Mouse (Mus musculus): Measurements from ENCODE around the gene Pcgf6. TPM values are rescaled to one million over a fixed set of nuclear protein-coding genes. Genes with fewer than 3 reads are reported as not detected.
"Not testable (repeated sequence)": the region's sequence is repeated elsewhere in the genome, so short reads cannot be mapped to it uniquely, and the experiment has no call there.

The Pcgf6 gene
- polyA plus RNA-seq, 1 experiment from 2014 or later, result 9.4 TPM

DNA sequence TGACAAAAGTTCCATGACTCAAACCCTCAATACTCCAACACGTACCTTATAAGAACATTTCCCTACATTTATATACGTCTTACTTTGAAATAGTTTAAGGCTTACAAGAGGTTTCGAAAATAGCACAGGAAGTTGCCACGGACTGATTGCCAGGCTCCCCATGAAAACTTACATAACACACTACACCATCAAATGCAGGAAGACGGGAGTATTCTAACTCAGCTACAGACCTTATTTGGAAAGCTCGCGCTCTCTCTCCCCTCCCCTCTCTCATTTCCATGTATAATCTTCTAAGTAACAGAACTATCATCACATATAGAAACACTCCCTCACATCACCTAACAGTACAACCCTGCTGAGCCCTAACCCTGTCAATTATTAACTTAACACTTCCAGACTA lies 41.3 kb downstream of the Pcgf6 start:
- H3K9ac ChIP-seq (ENCODE audit: low read depth, low read length), result no peak overlapping the region
- H3K4me3 ChIP-seq (ENCODE audit: low read depth, low read length), result no peak overlapping the region
- peaks cover 24% of the 10 kb centered on the region for H3K27me3 ChIP-seq (replicated peaks; ENCODE audit: control insufficient read depth, insufficient read depth, low read length)
- H3K4me1 ChIP-seq (replicated peaks; ENCODE audit: control insufficient read depth, insufficient read depth, low read length), result no peaks in the 10 kb centered on the region; the same call in 1 of the 2 replicates
- 78% methylated on average over 7 of the region's 7 CpGs for WGBS
- H3K36me3 ChIP-seq (ENCODE audit: control insufficient read depth, insufficient read depth), result no peaks in the 10 kb centered on the region
- H3K9me3 ChIP-seq (ENCODE audit: control insufficient read depth), result no peaks in the 10 kb centered on the region
- TF ChIP-seq CTCF (IDR thresholded peaks at IDR 0.05; ENCODE audit: low read depth), result no peak
- no peak overlapping the region for H3K4me2 ChIP-seq (replicated peaks; ENCODE audit: low read depth)
- no peak overlapping the region for H3K27ac ChIP-seq (ENCODE audit: low read depth, low read length)
- no peak for ATAC-seq

DNA sequence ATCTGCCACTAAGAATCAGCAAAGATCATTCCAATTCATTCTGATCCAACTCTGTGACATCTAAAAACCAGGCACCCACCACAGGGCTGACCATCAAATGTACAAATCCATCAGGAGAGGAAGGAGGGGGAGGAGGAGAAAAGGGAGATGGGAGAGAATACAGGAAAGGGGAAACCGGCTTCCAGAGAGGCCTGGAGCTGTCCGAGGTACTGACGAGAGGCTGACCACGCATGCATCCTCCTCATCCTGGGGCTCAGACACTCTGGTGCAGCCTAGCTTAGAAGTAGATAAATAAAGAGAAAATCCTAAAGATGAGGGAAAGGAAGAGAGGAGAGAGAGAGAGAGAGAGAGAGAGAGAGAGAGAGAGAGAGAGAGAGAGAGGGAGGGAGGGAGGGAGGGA lies 44.4 kb downstream of the Pcgf6 start:
- Histone ChIP-seq H3K9me3 (ENCODE audit: control insufficient read depth) (no peaks in the 10 kb centered on the region), H3K4me1 (replicated peaks; ENCODE audit: control insufficient read depth, insufficient read depth, low read length) (no peaks in the 10 kb centered on the region), H3K27me3 (replicated peaks; ENCODE audit: control insufficient read depth, insufficient read depth, low read length) (no peaks in the 10 kb centered on the region), H3K4me2 (replicated peaks; ENCODE audit: low read depth) (no peak overlapping the region), H3K4me3 (ENCODE audit: low read depth, low read length) (no peak overlapping the region), H3K36me3 (ENCODE audit: control insufficient read depth, insufficient read depth) (no peaks in the 10 kb centered on the region), H3K9ac (ENCODE audit: low read depth, low read length) (no peak overlapping the region), H3K27ac (ENCODE audit: low read depth, low read length) (no peak overlapping the region)
- 5% methylated on average over 4 of the region's 4 CpGs for WGBS
- no peak for ATAC-seq
- TF ChIP-seq CTCF (IDR thresholded peaks at IDR 0.05; ENCODE audit: low read depth), result no peak

DNA sequence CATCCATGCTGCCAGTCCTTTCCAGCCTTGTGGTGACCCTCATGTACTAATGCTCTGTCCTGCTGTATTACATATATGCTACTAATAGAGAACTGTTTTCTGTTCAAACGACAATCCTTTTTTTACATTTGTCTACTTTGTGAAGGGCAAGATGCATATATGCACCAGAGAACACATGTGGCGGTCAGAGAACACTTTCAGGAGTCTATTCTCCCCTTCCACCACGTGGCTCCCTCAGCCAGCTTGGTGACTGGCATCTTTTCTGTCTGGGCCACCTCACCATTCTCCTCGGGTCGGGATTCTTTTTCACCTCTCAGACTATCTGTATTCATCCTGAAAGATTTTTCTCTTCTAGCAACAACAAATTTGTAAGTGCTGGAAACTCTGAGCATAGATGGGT lies 44.8 kb downstream of the Pcgf6 start:
- Histone ChIP-seq H3K9me3 (ENCODE audit: control insufficient read depth) (no peaks in the 10 kb centered on the region), H3K4me2 (replicated peaks; ENCODE audit: low read depth) (no peak overlapping the region), H3K9ac (ENCODE audit: low read depth, low read length) (no peak overlapping the region), H3K27me3 (replicated peaks; ENCODE audit: control insufficient read depth, insufficient read depth, low read length) (no peaks in the 10 kb centered on the region), H3K4me3 (ENCODE audit: low read depth, low read length) (no peak overlapping the region), H3K27ac (ENCODE audit: low read depth, low read length) (no peak overlapping the region), H3K36me3 (ENCODE audit: control insufficient read depth, insufficient read depth) (no peaks in the 10 kb centered on the region), H3K4me1 (replicated peaks; ENCODE audit: control insufficient read depth, insufficient read depth, low read length) (no peaks in the 10 kb centered on the region)
- no peak for ATAC-seq
- WGBS, result 53% methylated on average over 5 of the region's 5 CpGs
- no peak for TF ChIP-seq CTCF (IDR thresholded peaks at IDR 0.05; ENCODE audit: low read depth)

DNA sequence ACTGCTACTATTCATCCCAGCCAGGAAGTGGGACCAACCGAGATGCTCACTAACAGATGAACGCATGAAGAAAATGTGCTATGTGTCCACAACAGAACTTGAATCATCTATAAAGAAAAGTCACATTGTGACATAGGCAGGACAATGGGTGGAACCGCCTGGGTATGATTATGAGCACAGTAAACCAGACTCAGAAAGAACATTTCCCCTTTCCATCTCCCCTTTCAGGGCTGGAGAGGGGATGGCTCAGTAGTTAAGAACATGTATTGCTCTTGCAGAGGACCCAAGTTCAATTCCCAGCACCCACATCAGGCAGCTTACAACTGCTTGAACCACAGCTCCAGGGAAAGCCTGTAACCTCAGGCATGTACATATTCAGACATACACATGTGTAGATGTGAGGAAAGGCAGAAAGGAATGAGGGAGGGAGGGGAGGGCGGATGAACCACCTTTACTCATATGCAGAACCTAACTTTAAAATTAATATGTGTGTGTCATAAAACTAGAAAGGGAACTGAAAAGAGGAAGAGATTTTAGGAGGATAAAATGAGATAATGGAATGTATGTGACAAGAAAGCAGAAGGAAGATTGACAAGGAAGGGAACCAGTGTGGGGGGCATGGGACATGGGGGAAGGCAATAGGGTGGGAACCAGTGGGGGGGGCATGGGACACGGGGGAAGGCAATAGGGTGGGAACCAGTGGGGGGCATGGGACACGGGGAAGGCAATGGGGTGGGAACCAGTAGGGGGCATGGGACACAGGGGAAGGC lies 46.8 kb downstream of the Pcgf6 start:
- H3K4me3 ChIP-seq (ENCODE audit: low read depth, low read length), result no peak overlapping the region
- no peak overlapping the region for H3K9ac ChIP-seq (ENCODE audit: low read depth, low read length)
- H3K4me1 ChIP-seq (replicated peaks; ENCODE audit: control insufficient read depth, insufficient read depth, low read length), result no peaks in the 10 kb centered on the region
- H3K9me3 ChIP-seq (ENCODE audit: control insufficient read depth), result no peaks in the 10 kb centered on the region
- TF ChIP-seq CTCF (IDR thresholded peaks at IDR 0.05; ENCODE audit: low read depth), result no peak
- H3K27me3 ChIP-seq (replicated peaks; ENCODE audit: control insufficient read depth, insufficient read depth, low read length), result no peaks in the 10 kb centered on the region
- ATAC-seq, result no peak
- 71% methylated on average over 6 of the region's 6 CpGs for WGBS
- no peak overlapping the region for H3K27ac ChIP-seq (ENCODE audit: low read depth, low read length)
- H3K4me2 ChIP-seq (replicated peaks; ENCODE audit: low read depth), result no peak overlapping the region
- no peaks in the 10 kb centered on the region for H3K36me3 ChIP-seq (ENCODE audit: control insufficient read depth, insufficient read depth)

DNA sequence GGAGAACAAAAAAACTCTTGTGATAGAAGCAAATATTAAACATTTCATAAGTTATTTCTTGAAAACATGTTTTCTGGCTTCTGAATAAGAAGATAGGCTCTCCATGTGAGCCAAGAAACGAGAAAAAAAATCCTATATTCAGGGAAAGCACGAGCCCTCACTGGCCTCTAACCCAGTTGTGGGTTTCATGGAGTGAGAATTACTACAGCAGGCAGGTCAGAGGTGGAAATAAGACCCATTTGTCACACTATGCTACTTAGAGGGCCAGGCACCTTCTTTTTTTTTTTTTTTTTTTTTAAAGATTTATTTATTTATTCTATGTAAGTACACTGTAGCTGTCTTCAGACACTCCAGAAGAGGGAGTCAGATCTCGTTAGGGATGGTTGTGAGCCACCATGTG lies 50.3 kb downstream of the Pcgf6 start:
- not testable (repeated sequence) for H3K4me3 ChIP-seq (ENCODE audit: low read depth, low read length); H3K36me3 ChIP-seq (ENCODE audit: control insufficient read depth, insufficient read depth); ATAC-seq; H3K9me3 ChIP-seq (ENCODE audit: control insufficient read depth); H3K27me3 ChIP-seq (replicated peaks; ENCODE audit: control insufficient read depth, insufficient read depth, low read length); H3K4me2 ChIP-seq (replicated peaks; ENCODE audit: low read depth); H3K27ac ChIP-seq (ENCODE audit: low read depth, low read length); H3K4me1 ChIP-seq (replicated peaks; ENCODE audit: control insufficient read depth, insufficient read depth, low read length); H3K9ac ChIP-seq (ENCODE audit: low read depth, low read length)
- 89% methylated on average over 2 of the region's 3 CpGs for WGBS

DNA sequence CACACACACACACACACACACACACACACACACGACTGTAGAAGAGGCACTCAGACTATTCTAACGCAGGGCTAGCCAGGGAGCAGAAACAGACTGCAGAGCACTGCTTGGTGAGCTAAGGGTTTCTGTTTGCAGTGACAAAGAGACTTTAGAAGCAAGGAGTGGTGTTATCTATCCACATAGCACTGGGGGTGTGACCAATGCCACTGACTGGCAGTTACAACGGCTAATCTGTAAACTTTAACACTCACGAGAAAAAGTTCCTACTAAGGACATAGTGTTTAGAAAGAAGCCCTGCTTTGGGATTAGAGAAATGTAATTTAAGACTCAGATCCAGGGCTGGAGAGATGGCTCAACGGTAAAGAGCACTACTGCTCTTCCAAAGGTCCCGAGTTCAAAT lies 51.0 kb downstream of the Pcgf6 start:
- Histone ChIP-seq H3K9me3 (ENCODE audit: control insufficient read depth) (no peaks in the 10 kb centered on the region), H3K4me2 (replicated peaks; ENCODE audit: low read depth) (no peak overlapping the region), H3K9ac (ENCODE audit: low read depth, low read length) (no peak overlapping the region), H3K4me3 (ENCODE audit: low read depth, low read length) (no peak overlapping the region), H3K27me3 (replicated peaks; ENCODE audit: control insufficient read depth, insufficient read depth, low read length) (no peaks in the 10 kb centered on the region), H3K36me3 (ENCODE audit: control insufficient read depth, insufficient read depth) (no peaks in the 10 kb centered on the region), H3K4me1 (replicated peaks; ENCODE audit: control insufficient read depth, insufficient read depth, low read length) (no peaks in the 10 kb centered on the region), H3K27ac (ENCODE audit: low read depth, low read length) (no peak overlapping the region)
- no peak for ATAC-seq
- 67% methylated on average over 6 of the region's 6 CpGs for WGBS
- TF ChIP-seq CTCF (IDR thresholded peaks at IDR 0.05; ENCODE audit: low read depth), result no peak

DNA sequence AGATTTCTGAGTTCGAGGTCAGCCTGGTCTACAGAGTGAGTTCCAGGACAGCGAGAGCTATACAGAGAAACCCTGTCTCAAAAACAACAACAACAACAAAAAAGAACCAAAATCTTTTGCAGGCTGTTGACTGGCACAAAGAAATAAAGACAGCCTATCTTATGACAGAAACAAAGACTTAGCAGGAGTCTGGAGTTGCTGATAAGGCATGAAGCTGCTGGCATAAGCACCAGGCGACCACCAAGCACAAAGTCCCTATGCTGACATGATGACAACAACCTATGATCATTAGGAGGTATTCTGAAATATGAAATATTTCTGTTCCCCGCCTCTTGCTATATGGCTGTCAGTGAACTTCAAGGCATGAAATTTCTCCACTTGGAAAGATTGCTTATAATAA lies 51.8 kb downstream of the Pcgf6 start:
- no peak overlapping the region for H3K4me2 ChIP-seq (replicated peaks; ENCODE audit: low read depth)
- no peak overlapping the region for H3K4me3 ChIP-seq (ENCODE audit: low read depth, low read length)
- 72% methylated on average over 4 of the region's 4 CpGs for WGBS
- TF ChIP-seq CTCF (IDR thresholded peaks at IDR 0.05; ENCODE audit: low read depth), result no peak
- no peaks in the 10 kb centered on the region for H3K36me3 ChIP-seq (ENCODE audit: control insufficient read depth, insufficient read depth)
- H3K27ac ChIP-seq (ENCODE audit: low read depth, low read length), result no peak overlapping the region
- no peaks in the 10 kb centered on the region for H3K27me3 ChIP-seq (replicated peaks; ENCODE audit: control insufficient read depth, insufficient read depth, low read length)
- H3K9ac ChIP-seq (ENCODE audit: low read depth, low read length), result no peak overlapping the region
- H3K4me1 ChIP-seq (replicated peaks; ENCODE audit: control insufficient read depth, insufficient read depth, low read length), result no peaks in the 10 kb centered on the region
- no peak for ATAC-seq
- no peaks in the 10 kb centered on the region for H3K9me3 ChIP-seq (ENCODE audit: control insufficient read depth)

Measured in intestine, postnatal 0 days (tissue).